In the genomic region with DNA sequence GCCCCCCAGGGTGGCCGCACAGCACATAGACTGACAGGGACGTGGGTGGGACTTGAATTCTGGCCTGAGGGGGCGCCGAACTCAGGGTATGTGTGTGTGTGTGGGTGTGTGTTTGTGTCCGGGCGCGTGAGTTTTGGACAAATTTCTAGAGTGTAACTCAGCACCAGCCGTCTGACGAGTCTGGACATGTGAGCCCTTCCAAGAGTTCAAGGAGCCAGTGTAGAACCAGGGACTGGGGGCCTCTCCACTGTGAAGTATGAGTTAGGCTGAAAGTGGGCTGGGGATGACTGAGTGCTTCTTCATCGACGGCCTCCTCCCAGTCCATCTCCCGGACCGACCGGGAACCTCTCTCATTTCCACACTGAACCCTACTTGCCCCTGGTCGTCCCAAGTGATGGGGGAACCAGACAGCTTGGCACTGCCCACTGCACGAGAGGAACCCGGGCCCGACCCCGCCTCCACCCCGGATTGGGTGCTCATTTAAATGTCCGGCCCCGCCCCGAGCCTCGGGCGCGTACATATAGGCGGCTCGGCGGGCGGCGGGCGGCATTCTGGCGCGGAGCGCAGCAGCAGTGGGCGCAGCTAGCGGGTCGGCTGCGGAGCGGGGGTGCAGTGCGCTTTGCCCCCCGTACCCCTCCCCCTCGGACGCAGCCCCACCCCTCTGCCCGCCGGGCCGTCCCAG, we compare ENCODE assay signal across 8 mouse cellular contexts. TPM values are rescaled to one million over a fixed set of nuclear protein-coding genes. Genes with fewer than 3 reads are reported as not detected.
DNase-seq lines count a peak whose midpoint lies in the region; ATAC-seq and TF ChIP-seq lines count a peak whose summit lies in the region.

A gene (plus strand): TSS at position 496 of the 682 bp plus-strand sequence.

- H3K4me3 ChIP-seq in cerebellum, adult 2 months (replicated peaks; ENCODE audit: insufficient read depth, low read depth, low read length): peak within 1 kb of the TSS; percentile 32
- H3K4me3 ChIP-seq in embryonic facial prominence, embryonic 11.5 days (ENCODE audit: low read depth, low read length): peak within 1 kb of the TSS; percentile 100
- peak within 1 kb of the TSS; percentile 100 for H3K4me3 ChIP-seq in midbrain, embryonic 10.5 days

- no peaks in the 10 kb centered on the region for H3K9me3 ChIP-seq in embryonic facial prominence, embryonic 11.5 days (replicated peaks; ENCODE audit: control insufficient read depth, low read length)
- no peaks in the 10 kb centered on the region for H3K9me3 ChIP-seq in midbrain, embryonic 10.5 days (replicated peaks)

- no peak for TF ChIP-seq CTCF in cerebellum, adult 2 months (IDR thresholded peaks at IDR 0.05; ENCODE audit: borderline replicate concordance, insufficient read depth, low read depth, low read length)

- H3K4me1 ChIP-seq in cerebellum, adult 2 months (ENCODE audit: control insufficient read depth, insufficient read depth, low read length): no peaks in the 10 kb centered on the region
- no peaks in the 10 kb centered on the region; the same call in 1 of the 2 replicates for H3K4me1 ChIP-seq in embryonic facial prominence, embryonic 11.5 days (ENCODE audit: control insufficient read depth, insufficient read depth, low read length)
- peaks cover 67% of the 10 kb centered on the region for H3K4me1 ChIP-seq in midbrain, embryonic 10.5 days

- peaks cover 8% of the 10 kb centered on the region for H3K36me3 ChIP-seq in embryonic facial prominence, embryonic 11.5 days (replicated peaks; ENCODE audit: control insufficient read depth, insufficient read depth, low read depth, low read length)
- peaks cover 40% of the 10 kb centered on the region for H3K36me3 ChIP-seq in midbrain, embryonic 10.5 days

- intact Hi-C loops in left cerebral cortex, postnatal 4 days (cut with DNase I): loop anchor here (10.0 kb wide), 1 partner anchor 92 kb away; a partner anchor contains a TSS

- H3K9ac ChIP-seq in embryonic facial prominence, embryonic 11.5 days (replicated peaks; ENCODE audit: low read length): peak within 1 kb of the TSS; percentile 100

- WGBS in cerebellum, adult 2 months: 12% methylated on average over 46 of the region's 47 CpGs
- WGBS in embryonic facial prominence, embryonic 11.5 days: 4% methylated on average over 47 of the region's 47 CpGs
- 8% methylated on average over 42 of the region's 47 CpGs for WGBS in midbrain, embryonic 10.5 days

- no peak within 1 kb of the TSS for H3K27ac ChIP-seq in cerebellum, adult 2 months (ENCODE audit: insufficient read depth, low read length)
- H3K27ac ChIP-seq in embryonic facial prominence, embryonic 11.5 days (replicated peaks; ENCODE audit: low read depth, low read length): peak within 1 kb of the TSS; percentile 98
- peak within 1 kb of the TSS; percentile 100 for H3K27ac ChIP-seq in midbrain, embryonic 10.5 days (replicated peaks)

- DNase-seq in cerebellum, adult 2 months: peak; percentile 29 to 38
- peak; percentile 94 for DNase-seq in embryonic facial prominence, embryonic 11.5 days (ENCODE audit: low spot score)
- peak; percentile 99 for DNase-seq in heart, adult 11 months
- peak; percentile 69 for DNase-seq in kidney, adult 11 months
- peak; percentile 97 for DNase-seq in left cerebral cortex, postnatal 4 days
- peak; percentile 92 for DNase-seq in midbrain, embryonic 10.5 days (ENCODE audit: low spot score)
- peak; percentile 95 for DNase-seq in right cerebral cortex, postnatal 4 days

- H3K4me2 ChIP-seq in embryonic facial prominence, embryonic 11.5 days (ENCODE audit: low read depth, low read length): peak within 1 kb of the TSS; percentile 58

- no peak for ATAC-seq in cerebellum, adult (ENCODE audit: insufficient number of reproducible peaks, low FRiP score, low TSS enrichment)
- peak; percentile 82 for ATAC-seq in embryonic facial prominence, embryonic 11.5 days (replicated peaks; ENCODE audit: insufficient number of reproducible peaks, low FRiP score, low TSS enrichment, low read depth)

- no peak for TF ChIP-seq POLR2A in cerebellum, adult 2 months (IDR thresholded peaks at IDR 0.05; ENCODE audit: borderline replicate concordance, insufficient read depth, low read length)

- H3K27me3 ChIP-seq in cerebellum, adult 2 months (ENCODE audit: control insufficient read depth, insufficient read depth, low read length): peaks cover 3% of the 10 kb centered on the region; the same call in 1 of the 2 replicates
- H3K27me3 ChIP-seq in embryonic facial prominence, embryonic 11.5 days (ENCODE audit: control insufficient read depth, insufficient read depth, low read length): no peaks in the 10 kb centered on the region
- H3K27me3 ChIP-seq in midbrain, embryonic 10.5 days (ENCODE audit: low read depth, poor library complexity, severe bottlenecking): no peaks in the 10 kb centered on the region

RNA-seq across cellular contexts. Expression of the gene that starts here (rescaled TPM):
- 68.0 and 70.0 TPM in 2 replicates for polyA plus RNA-seq in cerebellum, adult 2 months (2012; rRNA removed)
- polyA plus RNA-seq in embryonic facial prominence, embryonic 11.5 days (2014; fragmentation: Nextera tagmentation; extraction: Ambion mirVana): 1,559 and 1,563 TPM in 2 replicates
- 1,000 to 10,000 TPM; 1,277 to 1,311 TPM for total RNA-seq in left cerebral cortex, postnatal 4 days (2021)
- polyA plus RNA-seq in midbrain, embryonic 10.5 days (2016; fragmentation: Nextera tagmentation; extraction: Ambion mirVana): 1,603 and 1,647 TPM in 2 replicates

Comparison
In these comparisons a context has a peak if more than half of its experiments do, and no peak if none do; other contexts are left out.
1. RNA of the gene that starts here (polyA plus RNA-seq): 1,603 to 1,647 TPM in midbrain, embryonic 10.5 days and 1,559 to 1,563 TPM in embryonic facial prominence, embryonic 11.5 days; 68.0 to 70.0 TPM in cerebellum, adult 2 months; every median in the first group is over 10 times any median in the second.
2. DNase-seq: peak in every context shown above with its lines; median percentile 99 in heart, adult 11 months; 97 in left cerebral cortex, postnatal 4 days; 95 in right cerebral cortex, postnatal 4 days; 94 in embryonic facial prominence, embryonic 11.5 days; 92 in midbrain, embryonic 10.5 days; 69 in kidney, adult 11 months; 34 in cerebellum, adult 2 months.
3. H3K4me3 ChIP-seq: peak in every context shown above with its lines; median percentile 100 in embryonic facial prominence, embryonic 11.5 days; 100 in midbrain, embryonic 10.5 days; 32 in cerebellum, adult 2 months.